ENCODE assay signal across 9 mouse cellular contexts in the genomic region with DNA sequence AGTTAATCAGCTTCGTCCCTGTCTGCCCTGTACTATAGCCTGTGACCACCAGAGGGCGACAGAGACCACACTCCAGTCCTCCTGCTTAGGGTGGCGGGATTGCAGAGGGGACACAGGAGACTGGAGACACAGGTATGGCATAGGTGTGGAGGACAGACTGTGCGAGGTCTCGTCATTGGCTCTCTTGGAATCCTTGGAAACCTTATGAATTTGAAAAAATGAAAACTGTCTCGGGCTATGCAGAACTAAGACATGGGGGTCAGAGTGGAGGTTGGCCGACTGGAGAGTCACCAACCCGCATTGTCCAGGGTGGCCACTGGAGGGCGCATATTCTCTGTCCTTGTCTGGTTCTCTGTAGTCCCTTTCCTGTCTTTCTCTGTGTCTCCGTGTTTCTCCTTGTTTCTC. TPM values are rescaled to one million over a fixed set of nuclear protein-coding genes. Genes with fewer than 3 reads are reported as not detected.
DNase-seq lines count a peak whose midpoint lies in the region; ATAC-seq and TF ChIP-seq lines count a peak whose summit lies in the region.
"Had no signal": no experiment of that assay in that cellular context is flagged by ENCODE, and none has a peak within 500 bp of the region (broad histone marks: within the 10 kb centered on the region; RNA-seq: fewer than 3 reads in every experiment).

No protein-coding gene starts in this region.

- H3K4me1 ChIP-seq in CH12.LX (ENCODE audit: control insufficient read depth in 1 of 2, insufficient read depth in 2 of 2): peaks cover 12 to 48% of the 10 kb centered on the region in 2 experiments
- H3K4me1 ChIP-seq in forebrain, embryonic 11.5 days (replicated peaks; ENCODE audit: control insufficient read depth, insufficient read depth, low read length): peaks cover 35% of the 10 kb centered on the region
- H3K4me1 ChIP-seq in heart, embryonic 16.5 days (ENCODE audit: control insufficient read depth, insufficient read depth, low read length): peaks cover 17% of the 10 kb centered on the region
- H3K4me1 ChIP-seq in liver, embryonic 14.5 days (replicated peaks; ENCODE audit: control insufficient read depth in 2 of 2, insufficient read depth in 2 of 2, low read length in 1 of 2): no peaks in the 10 kb centered on the region; a peak in 1 of 4 replicates
- peaks cover 34% of the 10 kb centered on the region for H3K4me1 ChIP-seq in neural tube, embryonic 11.5 days (ENCODE audit: control insufficient read depth, insufficient read depth, low read length)
- H3K4me1 ChIP-seq in stomach, embryonic 16.5 days (ENCODE audit: control insufficient read depth, insufficient read depth, low read length): peaks cover 25% of the 10 kb centered on the region

- DNase-seq in CH12.LX (ENCODE audit: extremely low read depth): peak; percentile 84
- DNase-seq in c-Kit-positive CD71-negative TER-119-negative erythroid progenitor cells, embryonic 14.5 days (ENCODE audit: low read depth): peak; percentile 83
- DNase-seq in forebrain, embryonic 11.5 days (ENCODE audit: low spot score): peak; percentile 97
- DNase-seq in kidney, postnatal 25 days: peak; percentile 88 to 93
- DNase-seq in liver, embryonic 14.5 days (ENCODE audit: low read depth in 3 of 3, low spot score in 3 of 3): peak; percentile 51 to 56 (median 54)
- DNase-seq in neural tube, embryonic 11.5 days (ENCODE audit: low spot score): peak; percentile 94

- no peaks in the 10 kb centered on the region for H3K36me3 ChIP-seq in CH12.LX (replicated peaks in 1 of 2; ENCODE audit: control insufficient read depth in 1 of 2, insufficient read depth in 1 of 2, low read length in 1 of 2)
- H3K36me3 ChIP-seq in forebrain, embryonic 11.5 days (ENCODE audit: control insufficient read depth, insufficient read depth, low read length): no peaks in the 10 kb centered on the region
- no peaks in the 10 kb centered on the region for H3K36me3 ChIP-seq in heart, embryonic 16.5 days (ENCODE audit: control insufficient read depth, insufficient read depth)
- H3K36me3 ChIP-seq in liver, embryonic 14.5 days (replicated peaks; ENCODE audit: control insufficient read depth, insufficient read depth, low read depth): no peaks in the 10 kb centered on the region
- no peaks in the 10 kb centered on the region for H3K36me3 ChIP-seq in neural tube, embryonic 11.5 days (ENCODE audit: control insufficient read depth, insufficient read depth, low read length)
- no peaks in the 10 kb centered on the region for H3K36me3 ChIP-seq in stomach, embryonic 16.5 days (ENCODE audit: control insufficient read depth, insufficient read depth, low read length)

- TF ChIP-seq CTCF in CH12.LX (conservative IDR thresholded peaks at IDR 0.05 in 1 of 2, IDR thresholded peaks at IDR 0.05 in 1 of 2; ENCODE audit: low read depth in 2 of 2, low read length in 2 of 2): peak; percentile 84 to 97
- peak; percentile 97 for TF ChIP-seq CTCF in liver, embryonic 14.5 days (IDR thresholded peaks at IDR 0.05; ENCODE audit: low read depth)

- H3K9ac ChIP-seq in CH12.LX (ENCODE audit: insufficient read depth, low read depth): no peak overlapping the region
- peak overlapping the region; percentile 16; the same call in 1 of the 2 replicates for H3K9ac ChIP-seq in forebrain, embryonic 11.5 days (ENCODE audit: low read length)
- no peak overlapping the region for H3K9ac ChIP-seq in heart, embryonic 16.5 days (ENCODE audit: low read length)
- H3K9ac ChIP-seq in liver, embryonic 14.5 days (replicated peaks): no peak overlapping the region
- no peak overlapping the region for H3K9ac ChIP-seq in neural tube, embryonic 11.5 days (ENCODE audit: low read length)
- H3K9ac ChIP-seq in stomach, embryonic 16.5 days (ENCODE audit: low read length): no peak overlapping the region

- peak overlapping the region; percentile 89 for H3K4me2 ChIP-seq in CH12.LX (ENCODE audit: insufficient read depth, low read depth, poor library complexity, severe bottlenecking)
- H3K4me2 ChIP-seq in forebrain, embryonic 11.5 days (ENCODE audit: low read depth, low read length, severe bottlenecking): peak overlapping the region; percentile 40; the same call in 1 of the 2 replicates
- peak overlapping the region; percentile 59 for H3K4me2 ChIP-seq in heart, embryonic 16.5 days (ENCODE audit: low read depth, low read length)
- peak overlapping the region; percentile 35; the same call in 1 of the 2 replicates for H3K4me2 ChIP-seq in liver, embryonic 14.5 days (ENCODE audit: low read depth)
- H3K4me2 ChIP-seq in neural tube, embryonic 11.5 days (ENCODE audit: low read depth): peak overlapping the region; percentile 28
- H3K4me2 ChIP-seq in stomach, embryonic 16.5 days (ENCODE audit: low read depth, low read length): peak overlapping the region; percentile 59

- no peaks in the 10 kb centered on the region for H3K9me3 ChIP-seq in CH12.LX (replicated peaks; ENCODE audit: low read length)
- H3K9me3 ChIP-seq in forebrain, embryonic 11.5 days (ENCODE audit: control insufficient read depth, low read length): no peaks in the 10 kb centered on the region
- no peaks in the 10 kb centered on the region for H3K9me3 ChIP-seq in heart, embryonic 16.5 days (replicated peaks; ENCODE audit: control insufficient read depth, low read length)
- no peaks in the 10 kb centered on the region for H3K9me3 ChIP-seq in liver, embryonic 14.5 days (ENCODE audit: control insufficient read depth, low read length)
- no peaks in the 10 kb centered on the region for H3K9me3 ChIP-seq in neural tube, embryonic 11.5 days (ENCODE audit: control insufficient read depth, low read length)
- H3K9me3 ChIP-seq in stomach, embryonic 16.5 days (replicated peaks; ENCODE audit: control insufficient read depth, low read length): no peaks in the 10 kb centered on the region

- no peak overlapping the region for H3K27ac ChIP-seq in CH12.LX (ENCODE audit: insufficient read depth, low read depth)
- no peak overlapping the region for H3K27ac ChIP-seq in forebrain, embryonic 11.5 days (ENCODE audit: low read depth, low read length)
- no peak overlapping the region for H3K27ac ChIP-seq in heart, embryonic 16.5 days (ENCODE audit: low read length)
- no peak overlapping the region for H3K27ac ChIP-seq in liver, embryonic 14.5 days
- no peak overlapping the region for H3K27ac ChIP-seq in neural tube, embryonic 11.5 days (ENCODE audit: low read depth, low read length)
- no peak overlapping the region for H3K27ac ChIP-seq in stomach, embryonic 16.5 days (ENCODE audit: low read length)
- H3K27ac ChIP-seq: macrophage had no signal

- peak; percentile 34 for ATAC-seq in forebrain, embryonic 11.5 days (replicated peaks; ENCODE audit: low FRiP score)
- ATAC-seq in heart, embryonic 16.5 days (replicated peaks; ENCODE audit: extremely low read depth, insufficient read depth, low FRiP score): peak; percentile 71
- peak; percentile 64; the same call in 1 of the 2 replicates for ATAC-seq in liver, embryonic 14.5 days (ENCODE audit: insufficient read depth)
- ATAC-seq in neural tube, embryonic 11.5 days (ENCODE audit: insufficient read depth, low FRiP score, low TSS enrichment): peak; percentile 15; the same call in 1 of the 2 replicates
- peak; percentile 61 for ATAC-seq in stomach, embryonic 16.5 days (ENCODE audit: insufficient read depth, low FRiP score)

- no peak overlapping the region for H3K4me3 ChIP-seq in CH12.LX (replicated peaks in 1 of 3; ENCODE audit: low read depth in 2 of 3, low read length in 2 of 3, poor library complexity in 1 of 3)
- H3K4me3 ChIP-seq in forebrain, embryonic 11.5 days (ENCODE audit: low read depth, low read length): no peak overlapping the region
- H3K4me3 ChIP-seq in heart, embryonic 16.5 days (ENCODE audit: low read length): 0 out of 2 replicates have a peak overlapping the region, but pooled peaks have one; percentile 30
- H3K4me3 ChIP-seq in liver, embryonic 14.5 days (ENCODE audit: insufficient read depth in 1 of 2, low read depth in 2 of 2, low read length in 2 of 2): peak overlapping the region in 1 of 2 experiments; percentile 27; a peak in 1 of 4 replicates
- H3K4me3 ChIP-seq in neural tube, embryonic 11.5 days (ENCODE audit: low read depth, low read length): no peak overlapping the region
- peak overlapping the region; percentile 35 for H3K4me3 ChIP-seq in stomach, embryonic 16.5 days (replicated peaks; ENCODE audit: low read length)

- WGBS in forebrain, embryonic 11.5 days: 0% methylated on average over 10 of the region's 10 CpGs
- whole genome bisulfite sequencing in heart, embryonic 16.5 days: under 1% methylated on average over 10 of the region's 10 CpGs
- WGBS in liver, embryonic 14.5 days (ENCODE audit: insufficient replicate concordance): under 1% methylated on average over 10 of the region's 10 CpGs
- WGBS in neural tube, embryonic 11.5 days: 1% methylated on average over 10 of the region's 10 CpGs
- 2% methylated on average over 10 of the region's 10 CpGs for WGBS in stomach, embryonic 16.5 days

- dilution Hi-C loops in CH12.LX (cut with MboI; ENCODE audit: extremely low pct_ligation_motif_present, extremely low pct_unique_long_range_greater_than_20kb, low sequenced_read_pairs): no loop called here

- TF ChIP-seq EP300 in CH12.LX (IDR thresholded peaks at IDR 0.05; ENCODE audit: low read length): no peak
- no peak for TF ChIP-seq EP300 in liver, embryonic 14.5 days (IDR thresholded peaks at IDR 0.05; ENCODE audit: low read depth)

- H3K27me3 ChIP-seq in CH12.LX (replicated peaks): peaks cover 42% of the 10 kb centered on the region
- peaks cover 6% of the 10 kb centered on the region; the same call in 1 of the 2 replicates for H3K27me3 ChIP-seq in forebrain, embryonic 11.5 days (ENCODE audit: control insufficient read depth, insufficient read depth, low read length)
- peaks cover 25% of the 10 kb centered on the region for H3K27me3 ChIP-seq in heart, embryonic 16.5 days (ENCODE audit: control insufficient read depth, insufficient read depth, low read length)
- H3K27me3 ChIP-seq in liver, embryonic 14.5 days (ENCODE audit: control insufficient read depth, insufficient read depth, low read length): peaks cover 7% of the 10 kb centered on the region
- H3K27me3 ChIP-seq in neural tube, embryonic 11.5 days (ENCODE audit: control insufficient read depth, insufficient read depth, low read length): peaks cover 8% of the 10 kb centered on the region; the same call in 1 of the 2 replicates
- H3K27me3 ChIP-seq in stomach, embryonic 16.5 days (ENCODE audit: control insufficient read depth, insufficient read depth, low read length): no peaks in the 10 kb centered on the region

- TF ChIP-seq RAD21 in CH12.LX (IDR thresholded peaks at IDR 0.05; ENCODE audit: low read depth, low read length): peak; percentile 86

- in situ Hi-C loops in CH12.LX (cut with MboI; ENCODE audit: low pct_ligation_motif_present, low pct_unique_long_range_greater_than_20kb, low sequenced_read_pairs): no loop called here

- TF ChIP-seq POLR2A in CH12.LX (IDR thresholded peaks at IDR 0.05; ENCODE audit: low read depth, low read length): no peak

- H3K79me2 ChIP-seq in CH12.LX (replicated peaks; ENCODE audit: control insufficient read depth, extremely low read depth, insufficient read depth, poor library complexity, severe bottlenecking): no peaks in the 10 kb centered on the region

RNA-seq across cellular contexts. Expression of a gene that starts 1.8 kb away (rescaled TPM):
- total RNA-seq in CH12.LX (2012; rRNA removed) (not detected in 2 replicates), CH12.LX (2014; rRNA removed) (not detected in 2 replicates)
- polyA plus RNA-seq in CH12.LX (2012; ENCODE audit: insufficient read length, low read depth): not detected in 2 replicates
- 2.0 and 2.1 TPM in 2 replicates for polyA plus RNA-seq in forebrain, embryonic 11.5 days (2014; fragmentation: Nextera tagmentation; extraction: Ambion mirVana)
- 0.66 and 0.79 TPM in 2 replicates for polyA plus RNA-seq in heart, embryonic 16.5 days (2015; fragmentation: Nextera tagmentation; extraction: Ambion mirVana)
- polyA plus RNA-seq in liver, embryonic 14.5 days (2012; rRNA removed): not detected in 2 replicates
- not detected in 2 replicates for polyA plus RNA-seq in liver, embryonic 14.5 days (2014; fragmentation: Nextera tagmentation; extraction: Ambion mirVana)
- polyA plus RNA-seq in neural tube, embryonic 11.5 days (2014; fragmentation: Nextera tagmentation; extraction: Ambion mirVana): 0.90 and 1.0 TPM in 2 replicates
- 0.57 and 0.72 TPM in 2 replicates for polyA plus RNA-seq in stomach, embryonic 16.5 days (2015; fragmentation: Nextera tagmentation; extraction: Ambion mirVana)
- polyA plus RNA-seq: macrophage had no signal

RNA-seq across cellular contexts. Expression of a gene that starts 49.2 kb away (rescaled TPM):
- total RNA-seq in CH12.LX (2012; rRNA removed): 5.6 and 8.5 TPM in 2 replicates
- total RNA-seq in CH12.LX (2014; rRNA removed): 0.96 and 1.3 TPM in 2 replicates
- 8.8 and 9.8 TPM in 2 replicates for polyA plus RNA-seq in CH12.LX (2012; ENCODE audit: insufficient read length, low read depth)
- 22.2 and 23.6 TPM in 2 replicates for polyA plus RNA-seq in forebrain, embryonic 11.5 days (2014; fragmentation: Nextera tagmentation; extraction: Ambion mirVana)
- polyA plus RNA-seq in heart, embryonic 16.5 days (2015; fragmentation: Nextera tagmentation; extraction: Ambion mirVana): 7.7 and 9.7 TPM in 2 replicates
- polyA plus RNA-seq in liver, embryonic 14.5 days (2012; rRNA removed): 14.9 and 16.0 TPM in 2 replicates
- polyA plus RNA-seq in liver, embryonic 14.5 days (2014; fragmentation: Nextera tagmentation; extraction: Ambion mirVana): 11.4 and 13.9 TPM in 2 replicates
- polyA plus RNA-seq in neural tube, embryonic 11.5 days (2014; fragmentation: Nextera tagmentation; extraction: Ambion mirVana): 19.9 and 33.5 TPM in 2 replicates
- polyA plus RNA-seq in stomach, embryonic 16.5 days (2015; fragmentation: Nextera tagmentation; extraction: Ambion mirVana): 6.0 and 6.9 TPM in 2 replicates

Comparison
In these comparisons a context has a peak if more than half of its experiments do, and no peak if none do; other contexts are left out.
1. H3K4me2 ChIP-seq: peak in every context shown above with its lines; median percentile 89 in CH12.LX; 59 in heart, embryonic 16.5 days; 59 in stomach, embryonic 16.5 days; 40 in forebrain, embryonic 11.5 days; 35 in liver, embryonic 14.5 days; 28 in neural tube, embryonic 11.5 days.
2. H3K4me3 ChIP-seq: peak in heart, embryonic 16.5 days (single experiment) and stomach, embryonic 16.5 days (single experiment); none in CH12.LX (0 of 3), forebrain, embryonic 11.5 days (single experiment) and neural tube, embryonic 11.5 days (single experiment).
3. ATAC-seq: peak in every context shown above with its lines; median percentile 71 in heart, embryonic 16.5 days; 64 in liver, embryonic 14.5 days; 61 in stomach, embryonic 16.5 days; 34 in forebrain, embryonic 11.5 days; 15 in neural tube, embryonic 11.5 days.
4. Peak in every context shown above with its lines, with median percentiles within 50 percentile points of each other: DNase-seq.